Mouse (Mus musculus) stomach, postnatal 0 days (tissue): ENCODE results near the gene Pitpnm2. TPM values are rescaled to one million over a fixed set of nuclear protein-coding genes. Genes with fewer than 3 reads are reported as not detected.
A peak's percentile ranks its signal among the peaks of the same experiment; 100 is the strongest.

ENCODE experiments used
- ATAC-seq: fragments of 200-750 bp; cut with Nextera tagmentation; 2 replicates; pipeline ENCODE4 v1.8.0; 2017; ENCODE audit not compliant: low FRiP score, low TSS enrichment
- DNase-seq: peaks from one replicate; pipeline ENCODE4 v3.0.0-alpha.2; 2016; ENCODE audit warnings: low spot score
- H3K27ac ChIP-seq: fragments of 300-500 bp; sonication (generic); replicated peaks from 2 replicates; pipeline ENCODE4 v1.5.1; 2014; ENCODE audit warnings: mild to moderate bottlenecking, control low read depth
- H3K27me3 ChIP-seq: fragments of 300-500 bp; sonication (generic); 2 replicates; pipeline ENCODE4 v1.6.1; 2014; ENCODE audit warnings: low read length; ENCODE audit not compliant: control insufficient read depth, insufficient read depth
- H3K36me3 ChIP-seq: fragments of 300-500 bp; sonication (generic); 2 replicates; pipeline ENCODE4 v1.6.1; 2014; ENCODE audit warnings: low read length, mixed read lengths; ENCODE audit not compliant: control insufficient read depth, insufficient read depth
- H3K4me1 ChIP-seq: fragments of 300-500 bp; sonication (generic); replicated peaks from 2 replicates; pipeline ENCODE4 v1.6.1; 2014; ENCODE audit warnings: antibody characterized with exemption; ENCODE audit not compliant: control insufficient read depth, insufficient read depth
- H3K4me2 ChIP-seq: fragments of 300-500 bp; sonication (generic); replicated peaks from 2 replicates; pipeline ENCODE4 v1.6.1; 2014; ENCODE audit warnings: low read depth, mild to moderate bottlenecking, control low read depth, moderate library complexity
- H3K4me3 ChIP-seq: fragments of 300-500 bp; sonication (generic); 2 replicates; pipeline ENCODE4 v1.5.1; 2014; ENCODE audit warnings: low read depth, low read length, control low read depth
- H3K9ac ChIP-seq: fragments of 300-500 bp; sonication (generic); 2 replicates; pipeline ENCODE4 v1.6.1; 2014; ENCODE audit warnings: mild to moderate bottlenecking, low read length, control low read depth, mixed read lengths
- H3K9me3 ChIP-seq: fragments of 300-500 bp; sonication (generic); 2 replicates; pipeline ENCODE4 v1.6.1; 2016; ENCODE audit warnings: low read length; ENCODE audit not compliant: control insufficient read depth
- CTCF ChIP-seq: IDR thresholded peaks from 2 replicates; pipeline ENCODE4 v1.5.1; 2016; ENCODE audit warnings: antibody characterized with exemption, low read depth, mild to moderate bottlenecking, moderate library complexity
- EP300 ChIP-seq: optimal IDR thresholded peaks from 2 replicates; pipeline ENCODE3; 2016; ENCODE audit warnings: antibody characterized with exemption
- WGBS: fragments of 180-500 bp; shearing (Covaris S2); extraction: QIAGEN DNeasy Blood & Tissue Kit; methylation state at CpG from one replicate; pipeline ENCODE4 v1.1.7; 2014; 5-methylcytosine and 5-hydroxymethylcytosine counted together
- polyA plus RNA-seq: library from polyadenylated mRNA; unstranded; fragments of >200 nt; fragmentation: Nextera tagmentation; extraction: Ambion mirVana; gene quantifications from 2 replicates; pipeline ENCODE4 v1.2.1, GENCODE M21; 2015

Gene Pitpnm2
- polyA plus RNA-seq, 1 experiment from 2014 or later, result 1.8 TPM

- no peak for TF ChIP-seq EP300
- TF ChIP-seq CTCF, result no peak
- DNase-seq (no peak), ATAC-seq (no peak)
- Histone ChIP-seq H3K4me1 (0 out of 2 replicates have a peak, but pooled peaks cover 2% of the 10 kb centered on the region), H3K27me3 (no peaks in the 10 kb centered on the region), H3K9me3 (no peaks in the 10 kb centered on the region), H3K27ac (no peak overlapping the region), H3K4me3 (no peak overlapping the region), H3K4me2 (no peak overlapping the region), H3K36me3 (no peaks in the 10 kb centered on the region), H3K9ac (no peak overlapping the region)
- WGBS, result 68% methylated on average over 7 of the region's 7 CpGs
Measured at GRCm38 (mm10) chr5:124176726-124177132, 72.8 kb downstream of the Pitpnm2 start.

GRCm38 (mm10) chr5:124175138-124175537 lies 74.4 kb downstream of the Pitpnm2 start:
- Histone ChIP-seq H3K36me3 (no peaks in the 10 kb centered on the region), H3K9me3 (no peaks in the 10 kb centered on the region), H3K4me3 (no peak overlapping the region), H3K27ac (no peak overlapping the region), H3K4me1 (0 out of 2 replicates have a peak, but pooled peaks cover 2% of the 10 kb centered on the region), H3K27me3 (no peaks in the 10 kb centered on the region), H3K9ac (no peak overlapping the region), H3K4me2 (no peak overlapping the region)
- 41% methylated on average over 4 of the region's 4 CpGs for WGBS
- ATAC-seq, result no peak
- TF ChIP-seq CTCF (no peak), EP300 (no peak)
- DNase-seq, result no peak

GRCm38 (mm10) chr5:124173012-124173985 lies 76.3 kb downstream of the Pitpnm2 start:
- Histone ChIP-seq H3K27me3 (no peaks in the 10 kb centered on the region), H3K4me2 (peak overlapping the region; percentile 17; the same call in 1 of the 2 replicates), H3K9ac (no peak overlapping the region), H3K36me3 (no peaks in the 10 kb centered on the region), H3K4me3 (no peak overlapping the region), H3K9me3 (no peaks in the 10 kb centered on the region), H3K27ac (0 out of 2 replicates have a peak overlapping the region, but pooled peaks have one; percentile 24), H3K4me1 (0 out of 2 replicates have a peak, but pooled peaks cover 2% of the 10 kb centered on the region)
- TF ChIP-seq EP300 (no peak), CTCF (no peak)
- ATAC-seq (peak; percentile 46), DNase-seq (peak; percentile 45)
- 38% methylated on average over 15 of the region's 15 CpGs for WGBS

- DNase-seq (no peak), ATAC-seq (no peak)
- H3K9me3 ChIP-seq, result no peaks in the 10 kb centered on the region
- WGBS, result 81% methylated on average over 4 of the region's 4 CpGs
- no peaks in the 10 kb centered on the region for H3K27me3 ChIP-seq
- H3K9ac ChIP-seq, result no peak overlapping the region; the same call in 1 of the 2 replicates
- H3K36me3 ChIP-seq, result no peaks in the 10 kb centered on the region
- H3K4me1 ChIP-seq, result 0 out of 2 replicates have a peak, but pooled peaks cover 2% of the 10 kb centered on the region
- TF ChIP-seq EP300, result no peak
- TF ChIP-seq CTCF, result no peak
- H3K4me3 ChIP-seq, result no peak overlapping the region
- no peak overlapping the region for H3K27ac ChIP-seq
- H3K4me2 ChIP-seq, result no peak overlapping the region
Measured at GRCm38 (mm10) chr5:124172246-124172645, 77.3 kb downstream of the Pitpnm2 start.

GRCm38 (mm10) chr5:124171781-124172180 lies 77.8 kb downstream of the Pitpnm2 start:
- Histone ChIP-seq H3K4me1 (0 out of 2 replicates have a peak, but pooled peaks cover 2% of the 10 kb centered on the region), H3K9ac (no peak overlapping the region), H3K36me3 (no peaks in the 10 kb centered on the region), H3K9me3 (no peaks in the 10 kb centered on the region), H3K27ac (no peak overlapping the region), H3K4me2 (no peak overlapping the region), H3K27me3 (no peaks in the 10 kb centered on the region), H3K4me3 (no peak overlapping the region)
- 25% methylated on average over 9 of the region's 9 CpGs for WGBS
- peak; percentile 16; the same call in 1 of the 2 replicates for ATAC-seq
- no peak for DNase-seq
- no peak for TF ChIP-seq EP300
- TF ChIP-seq CTCF, result no peak

GRCm38 (mm10) chr5:124169224-124169621 lies 80.3 kb downstream of the Pitpnm2 start:
- no peaks in the 10 kb centered on the region for H3K27me3 ChIP-seq
- no peak overlapping the region for H3K27ac ChIP-seq
- no peaks in the 10 kb centered on the region for H3K36me3 ChIP-seq
- no peak overlapping the region for H3K9ac ChIP-seq
- H3K4me3 ChIP-seq, result no peak overlapping the region
- H3K4me2 ChIP-seq, result no peak overlapping the region
- TF ChIP-seq EP300 (no peak), CTCF (no peak)
- H3K9me3 ChIP-seq, result no peaks in the 10 kb centered on the region
- ATAC-seq (no peak), DNase-seq (no peak)
- H3K4me1 ChIP-seq, result peaks cover 10% of the 10 kb centered on the region; the same call in 1 of the 2 replicates
- WGBS, result 92% methylated on average over 3 of the region's 3 CpGs
